Mouse (Mus musculus) neural tube, embryonic 14.5 days (tissue): ENCODE data around the gene Sh3gl2. TPM values are rescaled to one million over a fixed set of nuclear protein-coding genes. Genes with fewer than 3 reads are reported as not detected.
A peak's percentile ranks its signal among the peaks of the same experiment; 100 is the strongest.

ENCODE experiments used
- ATAC-seq: fragments of 200-750 bp; cut with Nextera tagmentation; 2 replicates; pipeline ENCODE4 v1.8.0; 2017; ENCODE audit warnings: low read depth, mild to moderate bottlenecking, moderate TSS enrichment, moderate library complexity
- H3K27ac ChIP-seq: fragments of 300-500 bp; sonication (generic); 2 replicates; pipeline ENCODE4 v1.5.1; 2014; ENCODE audit warnings: low read depth, mild to moderate bottlenecking, control low read depth, low read length, moderate library complexity, mixed read lengths
- H3K27me3 ChIP-seq: fragments of 300-500 bp; sonication (generic); 2 replicates; pipeline ENCODE4 v1.6.1; 2014; ENCODE audit warnings: low read length; ENCODE audit not compliant: control insufficient read depth, insufficient read depth
- H3K36me3 ChIP-seq: fragments of 300-500 bp; sonication (generic); 2 replicates; pipeline ENCODE4 v1.6.1; 2014; ENCODE audit warnings: low read length, mixed read lengths; ENCODE audit not compliant: control insufficient read depth, insufficient read depth
- H3K4me1 ChIP-seq: fragments of 300-500 bp; sonication (generic); 2 replicates; pipeline ENCODE4 v1.6.1; 2014; ENCODE audit warnings: low read length; ENCODE audit not compliant: control insufficient read depth, insufficient read depth
- H3K4me2 ChIP-seq: fragments of 300-500 bp; sonication (generic); 2 replicates; pipeline ENCODE4 v1.6.1; 2014; ENCODE audit warnings: mild to moderate bottlenecking, low read depth, low read length, control low read depth
- H3K4me3 ChIP-seq: fragments of 300-500 bp; sonication (generic); 2 replicates; pipeline ENCODE4 v1.5.1; 2014; ENCODE audit warnings: low read depth, low read length, control low read depth, mixed read lengths
- H3K9ac ChIP-seq: fragments of 300-500 bp; sonication (generic); replicated peaks from 2 replicates; pipeline ENCODE4 v1.6.1; 2014; ENCODE audit warnings: low read depth, mild to moderate bottlenecking, control low read depth, low read length, mixed read lengths
- H3K9me3 ChIP-seq: fragments of 300-500 bp; sonication (generic); 2 replicates; pipeline ENCODE4 v1.6.1; 2016; ENCODE audit warnings: low read length; ENCODE audit not compliant: control insufficient read depth
- WGBS: fragments of 180-500 bp; shearing (Covaris S2); extraction: QIAGEN DNeasy Blood & Tissue Kit; methylation state at CpG from one replicate; pipeline ENCODE4 v1.1.7; 2014; 5-methylcytosine and 5-hydroxymethylcytosine counted together
- polyA plus RNA-seq: library from polyadenylated mRNA; unstranded; fragments of >200 nt; fragmentation: Nextera tagmentation; extraction: Ambion mirVana; gene quantifications from 2 replicates; pipeline ENCODE4 v1.2.1, GENCODE M21; 2014

The Sh3gl2 gene
- polyA plus RNA-seq, 1 experiment from 2014 or later, result 123 TPM

- WGBS, result 41% methylated on average over 4 of the region's 4 CpGs
- no peaks in the 10 kb centered on the region for H3K9me3 ChIP-seq
- ATAC-seq, result no peak
Measured at GRCm38 (mm10) chr4:85402823-85403222, 197.9 kb downstream of the Sh3gl2 start.

GRCm38 (mm10) chr4:85404424-85405194, 199.7 kb downstream of the Sh3gl2 start:
- Histone ChIP-seq H3K9me3 (no peaks in the 10 kb centered on the region), H3K4me1 (no peaks in the 10 kb centered on the region), H3K9ac (no peak overlapping the region), H3K4me3 (no peak overlapping the region), H3K27ac (no peak overlapping the region), H3K27me3 (no peaks in the 10 kb centered on the region), H3K4me2 (no peak overlapping the region), H3K36me3 (no peaks in the 10 kb centered on the region)
- ATAC-seq, result peak; percentile 41; the same call in 1 of the 2 replicates
- WGBS, result 43% methylated on average over 10 of the region's 10 CpGs

More at GRCm38 (mm10) chr4:85402823-85403222, 197.9 kb downstream of the Sh3gl2 start:
- H3K4me1 ChIP-seq, result 0 out of 2 replicates have a peak, but pooled peaks cover 3% of the 10 kb centered on the region
- H3K27ac ChIP-seq, result no peak overlapping the region
- no peak overlapping the region for H3K4me3 ChIP-seq
- H3K27me3 ChIP-seq, result no peaks in the 10 kb centered on the region
- no peak overlapping the region for H3K4me2 ChIP-seq
- no peak overlapping the region for H3K9ac ChIP-seq
- no peaks in the 10 kb centered on the region for H3K36me3 ChIP-seq

GRCm38 (mm10) chr4:85405276-85405675, 200.3 kb downstream of the Sh3gl2 start:
- Histone ChIP-seq H3K4me3 (no peak overlapping the region), H3K27ac (no peak overlapping the region), H3K4me1 (no peaks in the 10 kb centered on the region), H3K36me3 (no peaks in the 10 kb centered on the region), H3K9me3 (no peaks in the 10 kb centered on the region), H3K27me3 (no peaks in the 10 kb centered on the region), H3K9ac (no peak overlapping the region), H3K4me2 (no peak overlapping the region)
- 69% methylated on average over 7 of the region's 7 CpGs for WGBS
- peak; percentile 31; the same call in 1 of the 2 replicates for ATAC-seq

- Histone ChIP-seq H3K9me3 (no peaks in the 10 kb centered on the region), H3K4me3 (no peak overlapping the region), H3K27me3 (no peaks in the 10 kb centered on the region), H3K4me2 (no peak overlapping the region), H3K4me1 (no peaks in the 10 kb centered on the region), H3K27ac (no peak overlapping the region), H3K36me3 (no peaks in the 10 kb centered on the region), H3K9ac (no peak overlapping the region)
- ATAC-seq, result no peak
- 83% methylated on average over 3 of the region's 3 CpGs for WGBS
Measured at GRCm38 (mm10) chr4:85416466-85416865, 211.5 kb downstream of the Sh3gl2 start.

- Histone ChIP-seq H3K9ac (no peak overlapping the region), H3K27me3 (no peaks in the 10 kb centered on the region), H3K27ac (no peak overlapping the region), H3K36me3 (no peaks in the 10 kb centered on the region), H3K4me2 (no peak overlapping the region), H3K4me1 (no peaks in the 10 kb centered on the region), H3K4me3 (no peak overlapping the region), H3K9me3 (no peaks in the 10 kb centered on the region)
- no peak for ATAC-seq
- 87% methylated on average over 6 of the region's 6 CpGs for WGBS
Measured at GRCm38 (mm10) chr4:85420429-85420828, 215.5 kb downstream of the Sh3gl2 start.

- H3K4me2 ChIP-seq, result no peak overlapping the region
- H3K9ac ChIP-seq, result no peak overlapping the region
- H3K4me3 ChIP-seq, result no peak overlapping the region
- no peak for ATAC-seq
- no peaks in the 10 kb centered on the region for H3K27me3 ChIP-seq
- no peaks in the 10 kb centered on the region for H3K9me3 ChIP-seq
- H3K4me1 ChIP-seq, result no peaks in the 10 kb centered on the region
- H3K27ac ChIP-seq, result no peak overlapping the region
- no peaks in the 10 kb centered on the region for H3K36me3 ChIP-seq
- WGBS, result 82% methylated on average over 4 of the region's 4 CpGs
Measured at GRCm38 (mm10) chr4:85426211-85426610, 221.3 kb downstream of the Sh3gl2 start.

- Histone ChIP-seq H3K27ac (no peak overlapping the region), H3K4me3 (no peak overlapping the region), H3K4me1 (no peaks in the 10 kb centered on the region), H3K27me3 (no peaks in the 10 kb centered on the region), H3K4me2 (no peak overlapping the region), H3K36me3 (no peaks in the 10 kb centered on the region), H3K9ac (no peak overlapping the region), H3K9me3 (no peaks in the 10 kb centered on the region)
- ATAC-seq, result no peak
- 93% methylated on average over 4 of the region's 4 CpGs for WGBS
Measured at GRCm38 (mm10) chr4:85432786-85433185, 227.9 kb downstream of the Sh3gl2 start.

- H3K27me3 ChIP-seq, result no peaks in the 10 kb centered on the region
- H3K4me2 ChIP-seq, result no peak overlapping the region
- H3K4me3 ChIP-seq, result no peak overlapping the region
- no peaks in the 10 kb centered on the region for H3K4me1 ChIP-seq
- no peak overlapping the region for H3K27ac ChIP-seq
- no peaks in the 10 kb centered on the region for H3K9me3 ChIP-seq
- H3K36me3 ChIP-seq, result no peaks in the 10 kb centered on the region
- no peak for ATAC-seq
- no peak overlapping the region for H3K9ac ChIP-seq
- WGBS, result 77% methylated on average over 8 of the region's 8 CpGs
Measured at GRCm38 (mm10) chr4:85434734-85435133, 229.8 kb downstream of the Sh3gl2 start.

- no peaks in the 10 kb centered on the region for H3K36me3 ChIP-seq
- WGBS, result 41% methylated on average over 3 of the region's 3 CpGs
- ATAC-seq, result no peak
- H3K9ac ChIP-seq, result no peak overlapping the region
- no peaks in the 10 kb centered on the region for H3K9me3 ChIP-seq
- no peaks in the 10 kb centered on the region for H3K27me3 ChIP-seq
- no peaks in the 10 kb centered on the region for H3K4me1 ChIP-seq
- no peak overlapping the region for H3K27ac ChIP-seq
- H3K4me2 ChIP-seq, result no peak overlapping the region
- no peak overlapping the region for H3K4me3 ChIP-seq
Measured at GRCm38 (mm10) chr4:85438813-85439212, 233.9 kb downstream of the Sh3gl2 start.
